Mouse (Mus musculus): ENCODE measurements at regions not wholly inside any gene's neighbourhood (a gene's known extent, or its start where the extent isn't known, plus 50 kb on each side); places are given as distances from the start of the nearest gene placed in this dataset.

GRCm38 (mm10) chr5:133267356-133267755 lies 724.2 kb upstream of the Auts2 start:
- H3K4me3 ChIP-seq: no peak overlapping the region
- no peak for TF ChIP-seq CTCF (IDR thresholded peaks at IDR 0.05)
- intact Hi-C loops (cut with DNase I): no loop called here
- peak; percentile 13 to 16 for DNase-seq (ENCODE audit: extremely low spot score in 1 of 2, low spot score in 2 of 2)
- no peak overlapping the region; the same call in 1 of the 2 replicates for H3K27ac ChIP-seq

GRCm38 (mm10) chr5:133264976-133265375 lies 721.8 kb upstream of the Auts2 start:
- TF ChIP-seq CTCF (IDR thresholded peaks at IDR 0.05): no peak
- intact Hi-C loops (cut with DNase I): no loop called here
- DNase-seq (ENCODE audit: extremely low spot score in 1 of 2, low spot score in 2 of 2): no peak
- H3K4me3 ChIP-seq: no peak overlapping the region
- H3K27ac ChIP-seq: no peak overlapping the region

GRCm38 (mm10) chr5:133218801-133219200 lies 675.7 kb upstream of the Auts2 start:
- DNase-seq (ENCODE audit: extremely low spot score in 1 of 2, low spot score in 2 of 2): no peak
- TF ChIP-seq CTCF (IDR thresholded peaks at IDR 0.05): no peak
- intact Hi-C loops (cut with DNase I): no loop called here
- H3K4me3 ChIP-seq: no peak overlapping the region
- no peak overlapping the region for H3K27ac ChIP-seq

- TF ChIP-seq CTCF (IDR thresholded peaks at IDR 0.05): no peak
- DNase-seq (ENCODE audit: extremely low spot score in 1 of 2, low spot score in 2 of 2): no peak
- Histone ChIP-seq H3K27ac (no peak overlapping the region), H3K4me3 (no peak overlapping the region)
- intact Hi-C loops (cut with DNase I): no loop called here
Observed at GRCm38 (mm10) chr5:133198546-133198945, 655.4 kb upstream of the Auts2 start.

GRCm38 (mm10) chr5:133189798-133190571 lies 646.8 kb upstream of the Auts2 start:
- TF ChIP-seq CTCF (IDR thresholded peaks at IDR 0.05): no peak
- DNase-seq (ENCODE audit: extremely low spot score in 1 of 2, low spot score in 2 of 2): no peak
- intact Hi-C loops (cut with DNase I): no loop called here
- no peak overlapping the region for H3K27ac ChIP-seq
- no peak overlapping the region for H3K4me3 ChIP-seq

- intact Hi-C loops (cut with DNase I): no loop called here
- H3K4me3 ChIP-seq: no peak overlapping the region
- TF ChIP-seq CTCF (IDR thresholded peaks at IDR 0.05): no peak
- peak; percentile 38 to 50 for DNase-seq (ENCODE audit: extremely low spot score in 1 of 2, low spot score in 2 of 2)
- no peak overlapping the region for H3K27ac ChIP-seq
Observed at GRCm38 (mm10) chr5:133175636-133176035, 632.5 kb upstream of the Auts2 start.

GRCm38 (mm10) chr5:133173155-133173723 lies 630.1 kb upstream of the Auts2 start:
- TF ChIP-seq CTCF (IDR thresholded peaks at IDR 0.05): no peak
- intact Hi-C loops (cut with DNase I): no loop called here
- Histone ChIP-seq H3K27ac (no peak overlapping the region), H3K4me3 (no peak overlapping the region)
- peak; percentile 28 to 30 for DNase-seq (ENCODE audit: extremely low spot score in 1 of 2, low spot score in 2 of 2)

GRCm38 (mm10) chr5:133172686-133173085 lies 629.5 kb upstream of the Auts2 start:
- no peak for DNase-seq (ENCODE audit: extremely low spot score in 1 of 2, low spot score in 2 of 2)
- TF ChIP-seq CTCF (IDR thresholded peaks at IDR 0.05): no peak
- intact Hi-C loops (cut with DNase I): no loop called here
- Histone ChIP-seq H3K4me3 (no peak overlapping the region), H3K27ac (no peak overlapping the region)

- intact Hi-C loops (cut with DNase I): no loop called here
- TF ChIP-seq CTCF (IDR thresholded peaks at IDR 0.05): no peak
- DNase-seq (ENCODE audit: extremely low spot score in 1 of 2, low spot score in 2 of 2): no peak
- Histone ChIP-seq H3K4me3 (no peak overlapping the region), H3K27ac (no peak overlapping the region)
Observed at GRCm38 (mm10) chr5:133171266-133171665, 628.1 kb upstream of the Auts2 start.

- no peak overlapping the region for H3K27ac ChIP-seq
- intact Hi-C loops (cut with DNase I): no loop called here
- no peak overlapping the region for H3K4me3 ChIP-seq
- TF ChIP-seq CTCF (IDR thresholded peaks at IDR 0.05): no peak
- DNase-seq (ENCODE audit: extremely low spot score in 1 of 2, low spot score in 2 of 2): no peak
Observed at GRCm38 (mm10) chr5:133167576-133167975, 624.4 kb upstream of the Auts2 start.

GRCm38 (mm10) chr5:133167001-133167461 lies 623.9 kb upstream of the Auts2 start:
- Histone ChIP-seq H3K27ac (no peak overlapping the region), H3K4me3 (no peak overlapping the region)
- no peak for DNase-seq (ENCODE audit: extremely low spot score in 1 of 2, low spot score in 2 of 2)
- intact Hi-C loops (cut with DNase I): no loop called here
- TF ChIP-seq CTCF (IDR thresholded peaks at IDR 0.05): no peak

GRCm38 (mm10) chr5:133156115-133156857 lies 613.1 kb upstream of the Auts2 start:
- TF ChIP-seq CTCF (IDR thresholded peaks at IDR 0.05): no peak
- intact Hi-C loops (cut with DNase I): no loop called here
- Histone ChIP-seq H3K4me3 (no peak overlapping the region), H3K27ac (no peak overlapping the region)
- DNase-seq (ENCODE audit: extremely low spot score in 1 of 2, low spot score in 2 of 2): peak; percentile 11 to 50

All from left cerebral cortex, adult 2 months (tissue).